Mouse (Mus musculus): ENCODE results near the gene Zbtb16.

Zbtb16 gene

DNA sequence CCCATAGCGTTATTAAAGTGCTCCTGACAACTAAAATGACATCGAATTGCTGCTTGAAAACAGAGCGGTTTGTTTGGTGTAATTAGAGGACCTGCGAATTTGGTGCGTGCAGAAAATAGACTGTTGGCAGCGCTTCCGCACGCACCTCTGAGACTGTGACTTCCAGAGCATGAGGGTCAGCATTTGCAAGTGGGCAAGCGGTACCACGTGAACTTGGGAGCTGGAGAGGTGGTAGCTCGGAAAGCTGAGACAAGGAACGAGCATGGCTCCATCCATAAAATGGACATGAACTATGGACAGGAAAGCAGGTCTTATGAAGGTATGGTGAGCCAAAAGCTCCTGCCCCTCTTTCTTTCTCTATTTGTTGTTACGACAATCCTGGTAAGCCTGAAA is 107.3 kb downstream of the Zbtb16 start:
- no peak for DNase-seq (ENCODE audit: low spot score)

- DNase-seq (ENCODE audit: low spot score): no peak
These were observed 107.8 kb downstream of the Zbtb16 start for GRCm38 (mm10) chr9:48728083-48728730.

DNA sequence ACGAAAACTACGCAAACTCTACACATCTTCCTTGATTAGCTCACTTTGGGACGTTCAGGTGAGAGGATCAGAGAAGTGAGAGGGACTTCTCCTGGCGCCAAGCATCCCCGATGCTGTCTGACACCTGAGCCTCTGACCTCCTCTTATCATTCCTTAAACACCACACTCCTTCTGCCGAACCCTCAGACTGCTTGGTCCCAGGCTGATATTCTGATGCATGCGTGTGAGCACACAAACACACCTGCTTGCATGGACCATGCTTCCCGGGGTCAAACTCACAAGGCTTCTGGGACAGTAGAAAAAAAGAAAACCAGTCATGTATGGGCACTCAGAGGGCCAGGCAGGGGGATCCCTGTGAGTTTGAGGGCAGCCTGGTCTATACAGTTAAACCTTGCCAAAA is 109.7 kb downstream of the Zbtb16 start:
- DNase-seq (ENCODE audit: low spot score): no peak

GRCm38 (mm10) chr9:48725918-48726317 is 110.1 kb downstream of the Zbtb16 start:
- DNase-seq (ENCODE audit: low spot score): no peak

GRCm38 (mm10) chr9:48725161-48725560 is 110.9 kb downstream of the Zbtb16 start:
- no peak for DNase-seq (ENCODE audit: low spot score)

GRCm38 (mm10) chr9:48724733-48725132 is 111.3 kb downstream of the Zbtb16 start:
- no peak for DNase-seq (ENCODE audit: low spot score)

DNA sequence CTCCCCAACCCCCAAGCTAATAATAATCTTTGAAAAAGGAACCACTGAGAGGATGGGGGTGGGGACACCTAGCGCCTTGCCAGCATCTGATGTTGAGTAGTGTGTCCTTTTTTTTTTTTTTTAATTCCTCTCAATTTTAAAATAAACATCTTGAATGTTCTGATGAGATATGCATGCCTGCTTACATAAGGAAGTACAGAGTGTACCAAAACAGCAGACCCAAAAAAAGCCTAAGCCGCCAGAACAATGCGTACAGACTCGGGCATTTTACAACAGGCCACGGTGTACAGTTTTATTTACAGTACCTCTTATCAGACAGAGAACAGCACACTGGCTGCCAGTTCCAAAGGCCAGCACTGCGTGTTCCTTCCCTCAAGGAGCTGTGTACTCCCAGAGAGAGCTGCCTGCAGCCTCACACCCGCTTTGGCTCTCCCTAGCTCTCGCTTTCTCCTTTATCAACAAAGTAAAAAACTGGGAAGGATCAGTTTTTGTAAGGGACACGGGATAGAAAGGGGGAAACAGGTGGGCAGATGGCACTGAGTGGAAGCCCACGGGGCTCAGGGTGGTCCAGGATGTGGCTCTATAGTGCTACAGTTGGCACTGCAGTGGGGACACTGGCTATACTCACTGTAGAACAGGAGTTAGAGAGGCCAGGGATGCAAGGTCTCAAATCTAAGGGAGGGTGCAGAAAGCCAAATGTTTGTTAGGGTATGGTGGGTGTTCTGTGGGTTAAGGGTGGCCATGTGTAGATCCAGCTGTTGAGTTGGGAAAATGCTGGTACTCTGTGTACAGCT is 112.3 kb downstream of the Zbtb16 start:
- DNase-seq (ENCODE audit: low spot score): peak; percentile 78

GRCm38 (mm10) chr9:48723025-48723424 is 113.0 kb downstream of the Zbtb16 start:
- DNase-seq (ENCODE audit: low spot score): no peak

- DNase-seq (ENCODE audit: low spot score): no peak
These were observed 113.6 kb downstream of the Zbtb16 start for GRCm38 (mm10) chr9:48722261-48722920.

GRCm38 (mm10) chr9:48721655-48722054 is 114.4 kb downstream of the Zbtb16 start:
- DNase-seq (ENCODE audit: low spot score): no peak

DNA sequence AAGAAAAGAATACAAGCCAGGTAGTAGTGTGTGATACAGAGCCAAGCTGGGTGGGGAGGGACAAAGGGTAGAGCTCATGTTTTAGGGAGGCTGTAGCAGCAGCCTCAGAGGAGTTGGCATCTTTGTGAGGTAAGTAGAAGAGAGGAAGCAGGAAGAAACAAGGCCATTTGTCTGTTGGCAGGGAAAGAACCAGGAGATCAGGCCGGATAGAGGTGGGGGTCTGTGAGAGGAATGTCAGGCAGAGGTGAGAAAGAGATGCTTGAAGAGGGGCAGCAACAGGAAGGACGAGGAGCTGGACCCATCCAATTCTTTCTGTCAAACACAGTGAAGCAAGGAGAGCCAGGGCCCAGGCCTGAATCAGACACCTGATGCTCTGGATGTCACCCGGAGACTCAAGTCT is 114.8 kb downstream of the Zbtb16 start:
- no peak for DNase-seq (ENCODE audit: low spot score)

DNA sequence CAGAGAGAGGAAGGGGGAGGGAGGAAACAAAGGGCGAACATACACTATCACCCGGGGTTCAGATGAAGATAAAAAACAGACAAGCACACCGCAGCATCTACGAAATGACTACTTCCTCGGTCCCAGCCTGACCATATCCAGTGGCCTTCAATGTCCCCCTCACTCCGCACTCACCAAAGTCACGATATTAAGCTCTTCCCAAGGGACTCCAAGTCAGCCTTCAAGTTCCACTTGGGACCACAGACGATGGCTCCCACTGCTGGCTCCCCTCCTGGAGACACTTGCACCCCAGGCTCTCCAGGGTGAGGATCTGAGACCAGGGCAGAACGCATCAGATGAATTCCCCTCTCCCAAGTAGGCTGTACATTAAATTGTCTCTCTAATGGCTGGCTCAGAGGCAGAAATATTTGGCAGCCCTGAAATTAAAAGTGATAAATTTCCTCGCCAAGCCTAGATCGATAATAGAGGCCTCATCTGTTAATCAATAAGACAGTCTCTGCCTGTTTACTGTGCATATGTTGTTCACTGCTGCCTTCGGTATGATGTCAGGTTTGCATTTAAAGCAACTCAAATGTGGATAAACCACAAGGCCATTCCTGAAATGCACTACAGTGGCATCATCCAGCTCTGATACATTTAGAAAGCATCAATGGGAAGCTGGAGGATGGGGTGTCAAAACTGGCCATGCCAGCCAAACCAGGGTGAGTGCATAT is 115.6 kb downstream of the Zbtb16 start:
- DNase-seq (ENCODE audit: low spot score): no peak

GRCm38 (mm10) chr9:48719619-48720018 is 116.4 kb downstream of the Zbtb16 start:
- DNase-seq (ENCODE audit: low spot score): no peak

GRCm38 (mm10) chr9:48716549-48716948 is 119.5 kb downstream of the Zbtb16 start:
- no peak for DNase-seq (ENCODE audit: low spot score)

DNA sequence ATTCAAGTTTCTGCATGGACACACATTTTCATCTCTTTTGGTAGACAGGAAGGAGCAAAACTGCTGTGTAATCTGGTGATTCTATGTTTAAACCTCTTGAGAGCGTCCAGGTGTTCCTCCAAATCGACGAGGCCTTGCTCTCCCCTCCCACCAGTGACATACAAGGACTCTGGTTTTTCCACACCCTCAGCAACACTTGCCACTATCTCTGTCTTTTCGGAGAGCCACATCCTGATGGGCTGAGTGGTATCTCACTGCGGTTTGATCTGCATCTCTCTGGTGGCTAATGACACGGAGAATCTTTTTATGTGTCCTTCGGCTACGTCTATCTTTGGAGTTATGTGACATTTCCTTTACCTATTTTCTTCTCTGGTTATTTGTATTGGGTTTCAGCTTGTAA is 121.0 kb downstream of the Zbtb16 start:
- DNase-seq (ENCODE audit: low spot score): no peak

DNA sequence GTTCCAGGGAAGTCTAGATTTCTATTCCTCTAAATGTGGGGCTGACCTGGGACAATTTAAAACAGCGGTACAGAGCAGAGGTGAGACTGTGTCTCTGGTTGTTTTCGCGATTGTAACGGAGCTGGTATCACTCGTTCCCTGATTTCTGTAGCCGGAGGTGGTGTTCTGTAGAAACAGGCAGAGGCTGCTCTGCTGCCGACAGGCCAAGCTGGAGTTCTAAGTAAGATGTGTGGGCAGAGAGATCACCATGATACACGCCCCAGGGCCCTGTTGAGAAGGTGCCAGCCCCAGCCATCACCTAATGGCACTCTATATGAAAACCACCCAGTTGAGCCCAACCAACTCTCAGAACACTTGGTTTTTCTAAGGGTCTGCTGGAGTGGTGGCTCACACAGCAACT is 122.2 kb downstream of the Zbtb16 start:
- DNase-seq (ENCODE audit: low spot score): no peak

GRCm38 (mm10) chr9:48712985-48713765 is 122.8 kb downstream of the Zbtb16 start:
- DNase-seq (ENCODE audit: low spot score): no peak

DNA sequence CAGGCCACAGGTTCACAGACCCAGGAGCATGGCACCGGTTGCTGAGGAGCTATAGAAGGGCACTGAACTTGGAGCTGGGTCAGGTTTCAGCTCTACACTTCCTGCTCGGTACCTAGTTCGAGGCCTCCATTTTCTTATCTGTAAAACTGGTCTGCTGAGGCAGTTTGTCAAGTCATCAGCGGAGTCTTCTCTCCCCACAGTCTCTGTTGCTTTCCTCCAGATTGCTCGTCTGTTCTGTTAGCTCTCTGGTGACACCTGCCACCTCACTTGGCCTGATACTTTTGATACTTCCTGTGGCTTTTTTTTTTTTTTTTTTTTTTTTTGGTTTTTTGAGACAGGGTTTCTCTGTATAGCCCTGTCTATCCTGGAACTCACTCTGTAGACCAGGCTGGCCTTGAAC is 124.2 kb downstream of the Zbtb16 start:
- DNase-seq (ENCODE audit: low spot score): no peak

DNA sequence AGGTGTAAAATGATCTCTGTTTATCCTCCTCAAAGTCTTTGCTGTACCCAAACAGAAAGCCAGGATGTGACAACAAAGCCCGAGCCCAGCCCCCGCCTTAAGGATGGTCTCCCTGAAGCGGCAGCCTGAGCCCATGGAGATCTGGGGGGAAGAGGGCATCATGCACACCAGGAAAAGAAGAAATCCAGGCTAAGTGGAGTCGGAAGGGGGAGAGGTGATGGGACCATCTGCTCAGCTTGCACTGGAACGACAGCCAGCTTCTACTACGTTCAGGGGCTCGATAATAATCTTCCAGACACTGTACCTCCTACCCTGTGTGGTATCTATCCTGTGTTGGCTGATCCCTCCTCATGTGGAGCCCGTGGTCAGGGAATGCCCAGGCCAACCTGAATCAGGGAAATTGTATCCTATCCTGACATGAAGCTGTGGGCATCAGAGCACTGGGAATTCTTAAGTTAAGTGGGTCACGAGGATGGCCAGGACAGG is 124.7 kb downstream of the Zbtb16 start:
- DNase-seq (ENCODE audit: low spot score): no peak

- DNase-seq (ENCODE audit: low spot score): no peak
These were observed 125.4 kb downstream of the Zbtb16 start for GRCm38 (mm10) chr9:48710355-48711295.
